Mouse (Mus musculus) heart, postnatal 0 days (tissue): ENCODE data around the gene Sars2. TPM values are rescaled to one million over a fixed set of nuclear protein-coding genes. Genes with fewer than 3 reads are reported as not detected.
"Not testable (repeated sequence)": the region's sequence is repeated elsewhere in the genome, so short reads cannot be mapped to it uniquely, and the experiment has no call there.

Experiments
- ATAC-seq: fragments of 200-750 bp; cut with Nextera tagmentation; 2 replicates; pipeline ENCODE4 v1.8.0; 2017; ENCODE audit warnings: low read depth, moderate number of reproducible peaks, moderate library complexity; ENCODE audit not compliant: insufficient read depth
- DNase-seq: peaks from one replicate; pipeline ENCODE4 v3.0.0-alpha.2; 2016; ENCODE audit warnings: low spot score
- H3K27ac ChIP-seq: fragments of 300-500 bp; sonication (generic); 2 replicates; pipeline ENCODE4 v1.5.1; 2014; ENCODE audit warnings: low read depth, mild to moderate bottlenecking
- H3K27me3 ChIP-seq: fragments of 300-500 bp; sonication (generic); 2 replicates; pipeline ENCODE4 v1.6.1; 2014; ENCODE audit warnings: low read length, mixed read lengths; ENCODE audit not compliant: control insufficient read depth, insufficient read depth
- H3K36me3 ChIP-seq: fragments of 300-500 bp; sonication (generic); replicated peaks from 2 replicates; pipeline ENCODE4 v1.6.1; 2014; ENCODE audit warnings: low read length, mixed read lengths; ENCODE audit not compliant: control insufficient read depth, insufficient read depth
- H3K4me1 ChIP-seq: fragments of 300-500 bp; sonication (generic); 2 replicates; pipeline ENCODE4 v1.6.1; 2014; ENCODE audit warnings: antibody characterized with exemption; ENCODE audit not compliant: control insufficient read depth, insufficient read depth
- H3K4me2 ChIP-seq: fragments of 300-500 bp; sonication (generic); 2 replicates; pipeline ENCODE4 v1.6.1; 2014; ENCODE audit warnings: low read depth, mild to moderate bottlenecking, low read length, moderate library complexity
- H3K4me3 ChIP-seq: fragments of 300-500 bp; sonication (generic); 2 replicates; pipeline ENCODE4 v1.5.1; 2014; ENCODE audit warnings: low read depth, low read length
- H3K9ac ChIP-seq: fragments of 300-500 bp; sonication (generic); replicated peaks from 2 replicates; pipeline ENCODE4 v1.6.1; 2014; ENCODE audit warnings: low read depth, low read length, mixed read lengths
- H3K9me3 ChIP-seq: fragments of 300-500 bp; sonication (generic); replicated peaks from 2 replicates; pipeline ENCODE4 v1.6.1; 2016; ENCODE audit warnings: low read length; ENCODE audit not compliant: control insufficient read depth
- CTCF ChIP-seq: IDR thresholded peaks from 2 replicates; pipeline ENCODE4 v1.5.1; 2016; ENCODE audit warnings: antibody characterized with exemption, control low read depth, low read depth
- EP300 ChIP-seq: IDR thresholded peaks from 2 replicates; pipeline ENCODE4 v1.6.1; 2016; ENCODE audit warnings: antibody characterized with exemption, low read depth
- WGBS: fragments of 180-500 bp; shearing (Covaris S2); extraction: QIAGEN DNeasy Blood & Tissue Kit; methylation state at CpG from one replicate; pipeline ENCODE4 v1.1.7; 2014; 5-methylcytosine and 5-hydroxymethylcytosine counted together
- polyA plus RNA-seq: library from polyadenylated mRNA; unstranded; fragments of >200 nt; fragmentation: Nextera tagmentation; extraction: Ambion mirVana; gene quantifications from 2 replicates; pipeline ENCODE4 v1.2.1, GENCODE M21; 2015
- total RNA-seq: library from RNA; depleted of rRNA; stranded (reverse); fragments of >200 nt; gene quantifications from 2 replicates; pipeline ENCODE4 v1.2.3, GENCODE M21; 2014; ENCODE audit warnings: low replicate concordance

Sars2 gene
- total and polyA plus RNA-seq, 2 experiments from 2014 or later, result 17.0 to 22.6 TPM

GRCm38 (mm10) chr7:28697277-28697676 lies 44.5 kb upstream of the Sars2 start:
- TF ChIP-seq EP300, result no peak
- TF ChIP-seq CTCF, result no peak
- 85% methylated on average over 11 of the region's 11 CpGs for WGBS
- Histone ChIP-seq H3K4me1 (no peaks in the 10 kb centered on the region), H3K4me2 (no peak overlapping the region), H3K9me3 (peaks cover 5% of the 10 kb centered on the region; the same call in 1 of the 2 replicates), H3K27me3 (peaks cover 8% of the 10 kb centered on the region; the same call in 1 of the 2 replicates), H3K4me3 (no peak overlapping the region), H3K27ac (no peak overlapping the region), H3K36me3 (no peaks in the 10 kb centered on the region), H3K9ac (no peak overlapping the region)
- DNase-seq, result no peak
- ATAC-seq, result no peak

- H3K27ac ChIP-seq, result no peak overlapping the region
- H3K4me3 ChIP-seq, result no peak overlapping the region
- WGBS, result 95% methylated on average over 4 of the region's 4 CpGs
- TF ChIP-seq EP300, result no peak
- no peak for TF ChIP-seq CTCF
- no peaks in the 10 kb centered on the region for H3K4me1 ChIP-seq
- no peak overlapping the region for H3K9ac ChIP-seq
- ATAC-seq, result no peak
- H3K27me3 ChIP-seq, result no peaks in the 10 kb centered on the region
- no peak overlapping the region for H3K4me2 ChIP-seq
- H3K36me3 ChIP-seq, result no peaks in the 10 kb centered on the region
- H3K9me3 ChIP-seq, result peaks cover 5% of the 10 kb centered on the region; the same call in 1 of the 2 replicates
- no peak for DNase-seq
Observed at GRCm38 (mm10) chr7:28700269-28700668, 41.5 kb upstream of the Sars2 start.

GRCm38 (mm10) chr7:28701306-28701705 lies 40.5 kb upstream of the Sars2 start:
- H3K9me3 ChIP-seq, ATAC-seq, H3K27ac ChIP-seq, H3K4me1 ChIP-seq, H3K27me3 ChIP-seq, H3K4me3 ChIP-seq, DNase-seq, H3K9ac ChIP-seq, H3K4me2 ChIP-seq, H3K36me3 ChIP-seq: not testable (repeated sequence)
- WGBS, result 88% methylated on average over 12 of the region's 12 CpGs

- H3K4me3 ChIP-seq, result no peak overlapping the region
- H3K4me2 ChIP-seq, result no peak overlapping the region
- H3K9me3 ChIP-seq, result peaks cover 5% of the 10 kb centered on the region; the same call in 1 of the 2 replicates
- WGBS, result 64% methylated on average over 9 of the region's 9 CpGs
- no peak overlapping the region for H3K9ac ChIP-seq
- ATAC-seq (no peak), DNase-seq (no peak)
- TF ChIP-seq CTCF (no peak), EP300 (no peak)
- H3K36me3 ChIP-seq, result no peaks in the 10 kb centered on the region
- H3K4me1 ChIP-seq, result no peaks in the 10 kb centered on the region
- no peak overlapping the region for H3K27ac ChIP-seq
- no peaks in the 10 kb centered on the region for H3K27me3 ChIP-seq
Observed at GRCm38 (mm10) chr7:28702601-28703143, 39.1 kb upstream of the Sars2 start.

GRCm38 (mm10) chr7:28709454-28709853 lies 32.3 kb upstream of the Sars2 start:
- Histone ChIP-seq H3K27ac (no peak overlapping the region), H3K4me2 (no peak overlapping the region), H3K27me3 (no peaks in the 10 kb centered on the region), H3K36me3 (no peaks in the 10 kb centered on the region), H3K9me3 (no peaks in the 10 kb centered on the region), H3K4me1 (no peaks in the 10 kb centered on the region), H3K4me3 (no peak overlapping the region), H3K9ac (no peak overlapping the region)
- TF ChIP-seq EP300 (no peak), CTCF (no peak)
- ATAC-seq (no peak), DNase-seq (no peak)

- Histone ChIP-seq H3K9me3 (no peaks in the 10 kb centered on the region), H3K27me3 (no peaks in the 10 kb centered on the region), H3K36me3 (no peaks in the 10 kb centered on the region), H3K9ac (no peak overlapping the region), H3K27ac (no peak overlapping the region), H3K4me3 (no peak overlapping the region), H3K4me1 (no peaks in the 10 kb centered on the region), H3K4me2 (no peak overlapping the region)
- TF ChIP-seq EP300 (no peak), CTCF (0 out of 2 replicates have a peak, but pooled peaks have one; percentile 1)
- no peak for ATAC-seq
- 65% methylated on average over 3 of the region's 3 CpGs for WGBS
- DNase-seq, result no peak
Observed at GRCm38 (mm10) chr7:28710962-28711361, 30.8 kb upstream of the Sars2 start.
